Mouse (Mus musculus) limb, embryonic 10.5 days (tissue): Measurements from ENCODE around the gene Gm3194. TPM values are rescaled to one million over a fixed set of nuclear protein-coding genes. Genes with fewer than 3 reads are reported as not detected.
"Not testable (repeated sequence)": the region's sequence is repeated elsewhere in the genome, so short reads cannot be mapped to it uniquely, and the experiment has no call there.

ENCODE experiments used
- DNase-seq: peaks from one replicate; pipeline ENCODE4 v3.0.0-alpha.2; 2017; ENCODE audit warnings: low spot score
- H3K27ac ChIP-seq: fragments of 300-500 bp; sonication (generic); 2 replicates; pipeline ENCODE4 v1.5.1; 2016; ENCODE audit warnings: mild to moderate bottlenecking
- H3K27me3 ChIP-seq: fragments of 300-500 bp; sonication (generic); 2 replicates; pipeline ENCODE4 v1.6.1; 2016; ENCODE audit warnings: low read depth, mild to moderate bottlenecking; ENCODE audit not compliant: poor library complexity, severe bottlenecking
- H3K36me3 ChIP-seq: fragments of 300-500 bp; sonication (generic); 2 replicates; pipeline ENCODE4 v1.6.1; 2016; ENCODE audit warnings: mild to moderate bottlenecking, moderate library complexity
- H3K4me1 ChIP-seq: fragments of 300-500 bp; sonication (generic); 2 replicates; pipeline ENCODE4 v1.6.1; 2016
- H3K4me3 ChIP-seq: fragments of 300-500 bp; sonication (generic); 2 replicates; pipeline ENCODE4 v1.5.1; 2016; ENCODE audit warnings: mild to moderate bottlenecking, moderate library complexity
- H3K9me3 ChIP-seq: fragments of 300-500 bp; sonication (generic); replicated peaks from 2 replicates; pipeline ENCODE4 v1.6.1; 2016; ENCODE audit warnings: mild to moderate bottlenecking
- WGBS: fragments of 180-500 bp; shearing (Covaris S2); methylation state at CpG from one replicate; pipeline ENCODE4 v1.1.7; 2016; 5-methylcytosine and 5-hydroxymethylcytosine counted together
- polyA plus RNA-seq: library from polyadenylated mRNA; unstranded; fragments of >200 nt; fragmentation: Nextera tagmentation; extraction: Ambion mirVana; gene quantifications from 2 replicates; pipeline ENCODE4 v1.2.1, GENCODE M21; 2016

Gene Gm3194
- 0.54 and 0.63 TPM in 2 replicates for polyA plus RNA-seq

GRCm38 (mm10) chr14:5455367-5455766 lies at the start of gene Gm3194:
TSS of gene Gm3194 (minus strand) at chr14:5455467.
- H3K27ac ChIP-seq, H3K36me3 ChIP-seq, H3K27me3 ChIP-seq, H3K4me1 ChIP-seq, H3K4me3 ChIP-seq, H3K9me3 ChIP-seq, DNase-seq: not testable (repeated sequence)
- WGBS, result no CpG with 5 or more reads among the region's 3 CpGs

DNA sequence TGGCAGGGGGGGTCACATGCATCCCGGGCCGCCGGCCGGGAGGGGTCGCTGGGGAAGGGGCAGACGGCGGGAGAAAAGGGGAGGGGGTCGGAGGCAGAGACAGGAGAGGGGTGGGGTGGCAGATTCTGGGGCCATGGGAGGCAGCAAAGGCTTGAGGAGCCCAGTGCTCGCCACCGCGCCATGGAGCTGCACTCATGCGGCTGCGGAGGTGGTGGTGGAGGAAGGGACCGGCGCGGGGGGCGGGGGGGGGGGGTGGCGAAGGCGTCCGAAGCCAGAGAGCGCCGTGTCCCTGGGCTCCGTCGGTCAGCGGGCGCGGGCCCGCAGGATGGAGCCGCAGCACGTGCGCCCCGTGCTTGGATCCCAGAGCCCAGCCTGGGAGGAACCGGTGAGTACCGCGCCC lies 46.1 kb upstream of the Gm3194 start, which contains the start of gene Gm3488:
Gene Gm3488, plus strand, starts transcription at position 301 of the 400 bp plus-strand sequence.
- not testable (repeated sequence) for H3K4me3 ChIP-seq, H3K27ac ChIP-seq, H3K9me3 ChIP-seq, H3K4me1 ChIP-seq, H3K36me3 ChIP-seq, DNase-seq, H3K27me3 ChIP-seq
- no CpG with 5 or more reads among the region's 35 CpGs for WGBS

- 83% methylated on average over 4 of the region's 5 CpGs for WGBS
These were observed 28.6 kb upstream of the Gm3194 start, which contains the start of gene Gm3187 for GRCm38 (mm10) chr14:5483907-5484306. TSS of gene Gm3187 (plus strand) at chr14:5484207.

GRCm38 (mm10) chr14:5477730-5478129 lies 22.5 kb upstream of the Gm3194 start, which contains the start of gene Gm8246:
TSS of gene Gm8246 (minus strand) at chr14:5477830.
- not testable (repeated sequence) for H3K27me3 ChIP-seq, H3K4me3 ChIP-seq, H3K36me3 ChIP-seq, H3K27ac ChIP-seq, DNase-seq, H3K4me1 ChIP-seq, H3K9me3 ChIP-seq
- WGBS, result no CpG with 5 or more reads among the region's 3 CpGs

More at GRCm38 (mm10) chr14:5483907-5484306, 28.6 kb upstream of the Gm3194 start, which contains the start of gene Gm3187:
- not testable (repeated sequence) for H3K36me3 ChIP-seq, H3K27me3 ChIP-seq, H3K9me3 ChIP-seq, H3K4me3 ChIP-seq, H3K4me1 ChIP-seq, DNase-seq, H3K27ac ChIP-seq

DNA sequence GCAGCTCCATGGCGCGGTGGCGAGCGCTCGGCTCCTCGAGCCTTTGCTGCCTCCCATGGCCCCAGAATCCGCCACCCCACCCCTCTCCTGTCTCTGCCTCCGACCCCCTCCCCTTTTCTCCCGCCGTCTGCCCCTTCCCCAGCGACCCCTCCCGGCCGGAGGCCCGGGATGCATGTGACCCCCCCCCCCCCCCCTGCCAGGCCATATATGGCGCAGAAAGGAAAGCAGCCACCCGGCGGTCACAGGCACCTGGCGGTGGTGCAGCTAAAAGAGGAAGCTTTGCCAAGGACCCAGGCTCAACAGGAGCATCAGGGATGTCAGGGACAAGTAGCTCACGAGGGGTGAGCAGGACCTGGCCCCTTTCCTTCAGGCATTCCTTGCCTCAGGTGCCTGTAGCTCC lies 5.2 kb upstream of the Gm3194 start:
- no CpG with 5 or more reads among the region's 19 CpGs for WGBS
- not testable (repeated sequence) for H3K27me3 ChIP-seq, H3K4me3 ChIP-seq, H3K36me3 ChIP-seq, H3K9me3 ChIP-seq, H3K4me1 ChIP-seq, DNase-seq, H3K27ac ChIP-seq

DNA sequence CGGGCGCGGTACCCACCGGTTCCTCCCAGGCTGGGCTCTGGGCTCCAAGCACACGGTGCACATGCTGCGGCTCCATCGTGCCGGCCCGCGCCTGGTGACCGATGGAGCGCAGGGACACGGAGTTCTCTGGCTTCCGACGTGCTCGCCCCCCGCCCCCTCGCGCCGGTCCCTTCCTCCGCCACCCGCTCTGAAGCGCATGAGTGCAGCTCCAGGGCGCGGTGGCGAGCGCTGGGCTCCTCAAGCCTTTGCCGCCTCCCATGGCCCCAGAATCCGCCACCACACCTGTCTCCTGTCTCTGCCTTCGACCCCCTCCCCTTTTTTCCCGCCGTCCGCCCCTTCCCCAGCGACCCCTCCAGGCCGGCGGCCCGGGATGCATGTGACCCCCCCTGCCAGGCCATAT lies 66.3 kb downstream of the Gm3194 start, which contains the start of gene Gm3500:
Gene Gm3500, minus strand, starts transcription at position 101 of the 400 bp plus-strand sequence.
- H3K4me1 ChIP-seq, H3K4me3 ChIP-seq, DNase-seq, H3K9me3 ChIP-seq, H3K36me3 ChIP-seq, H3K27ac ChIP-seq, H3K27me3 ChIP-seq: not testable (repeated sequence)
- no CpG with 5 or more reads among the region's 37 CpGs for WGBS

Other genes with a start within 250 kb of the Gm3194 start
- not detected in 2 replicates for gene Gm3526, start 194.9 kb downstream of the Gm3194 start, polyA plus RNA-seq
- not detected in 2 replicates for gene Gm3542, start 120.5 kb downstream of the Gm3194 start, polyA plus RNA-seq
- not detected in 2 replicates for gene Gm3500, start 66.4 kb downstream of the Gm3194 start, polyA plus RNA-seq
- gene Gm8246, start 22.4 kb upstream of the Gm3194 start, polyA plus RNA-seq, result not detected in 2 replicates
- gene Gm3187, start 28.7 kb upstream of the Gm3194 start, polyA plus RNA-seq, result not detected in 2 replicates
- gene Gm3488, start 46.2 kb upstream of the Gm3194 start, polyA plus RNA-seq, result 0.94 and 1.1 TPM in 2 replicates
- not detected in 2 replicates for gene Gm3532, start 83.0 kb upstream of the Gm3194 start, polyA plus RNA-seq
- not detected in 2 replicates for gene Gm8265, start 177.6 kb upstream of the Gm3194 start, polyA plus RNA-seq
- gene Gm9603, start 232.0 kb upstream of the Gm3194 start, polyA plus RNA-seq, result not detected in 2 replicates